In the genomic region with DNA sequence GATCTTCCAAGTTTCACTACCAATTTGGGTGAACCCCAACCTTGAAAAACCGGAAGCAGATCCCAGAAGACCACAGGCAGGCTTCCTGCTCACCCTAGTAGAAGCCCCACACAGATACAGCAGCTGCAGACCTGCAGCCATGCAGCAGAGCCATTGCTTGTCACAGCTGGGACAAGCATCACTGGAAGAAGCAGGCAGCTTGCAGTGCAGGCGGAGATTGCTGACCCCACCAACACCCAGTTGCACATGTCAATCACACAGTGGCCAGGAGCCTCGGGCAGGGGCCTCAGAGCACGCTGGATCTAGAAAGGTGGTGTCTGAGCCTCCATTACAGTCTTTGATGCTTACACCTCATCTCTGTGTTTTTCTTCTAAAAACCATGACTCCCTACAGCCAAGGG, we compare ENCODE assay signal across 32 mouse cellular contexts. TPM values are rescaled to one million over a fixed set of nuclear protein-coding genes. Genes with fewer than 3 reads are reported as not detected.
DNase-seq lines count a peak whose midpoint lies in the region; ATAC-seq and TF ChIP-seq lines count a peak whose summit lies in the region.
"Had no signal": no experiment of that assay in that cellular context is flagged by ENCODE, and none has a peak within 500 bp of the region (broad histone marks: within the 10 kb centered on the region; RNA-seq: fewer than 3 reads in every experiment).

No protein-coding gene starts in this region.

- ATAC-seq in embryonic facial prominence, embryonic 14.5 days (ENCODE audit: low read depth): peak; percentile 50; the same call in 1 of the 2 replicates
- ATAC-seq: forebrain, embryonic 15.5 days; intestine, postnatal 0 days; midbrain, embryonic 13.5 days had no signal

- no peak overlapping the region for H3K9ac ChIP-seq in embryonic facial prominence, embryonic 14.5 days (ENCODE audit: low read depth, low read length)
- H3K9ac ChIP-seq: forebrain, embryonic 15.5 days; heart, embryonic 15.5 days; hindbrain, embryonic 14.5 days; kidney, embryonic 15.5 days; limb, embryonic 13.5 days; lung, embryonic 15.5 days; midbrain, embryonic 13.5 days; neural tube, embryonic 15.5 days had no signal

- H3ac ChIP-seq in C2C12 (ENCODE audit: control insufficient read depth, insufficient read length, low read depth): no peak overlapping the region

- H3K4me3 ChIP-seq in C2C12 (ENCODE audit: insufficient read depth, poor library complexity, severe bottlenecking): no peak overlapping the region
- no peak overlapping the region for H3K4me3 ChIP-seq in embryonic facial prominence, embryonic 14.5 days (ENCODE audit: low read depth, low read length)
- H3K4me3 ChIP-seq: forebrain, embryonic 15.5 days; gastrocnemius, adult 2 months; heart, embryonic 10.5 days; heart, embryonic 15.5 days; kidney, embryonic 15.5 days; layer of hippocampus, adult 2 months; left cerebral cortex, adult 2 months; limb, embryonic 13.5 days; lung, embryonic 15.5 days; midbrain, embryonic 13.5 days; neural tube, embryonic 15.5 days had no signal

- no peaks in the 10 kb centered on the region for H3K79me3 ChIP-seq in C2C12 (ENCODE audit: low read depth)

- no peaks in the 10 kb centered on the region for H3K4me1 ChIP-seq in embryonic facial prominence, embryonic 14.5 days (ENCODE audit: control insufficient read depth, insufficient read depth, low read length)
- H3K4me1 ChIP-seq: heart, embryonic 15.5 days; kidney, embryonic 15.5 days; limb, embryonic 13.5 days; lung, embryonic 15.5 days; neural tube, embryonic 15.5 days had no signal

- H3K27me3 ChIP-seq in C2C12 (ENCODE audit: control insufficient read depth, insufficient read depth, insufficient read length): peaks cover 11% of the 10 kb centered on the region
- no peaks in the 10 kb centered on the region for H3K27me3 ChIP-seq in embryonic facial prominence, embryonic 14.5 days (replicated peaks; ENCODE audit: control insufficient read depth, insufficient read depth, low read length)
- H3K27me3 ChIP-seq: forebrain, embryonic 15.5 days; heart, embryonic 15.5 days; kidney, embryonic 15.5 days; limb, embryonic 13.5 days; lung, embryonic 15.5 days; midbrain, embryonic 13.5 days; neural tube, embryonic 15.5 days had no signal

- H3K79me2 ChIP-seq in C2C12 (ENCODE audit: control insufficient read depth, insufficient read depth): no peaks in the 10 kb centered on the region

- H3K36me3 ChIP-seq in C2C12 (ENCODE audit: control insufficient read depth, insufficient read depth): no peaks in the 10 kb centered on the region
- no peaks in the 10 kb centered on the region for H3K36me3 ChIP-seq in embryonic facial prominence, embryonic 14.5 days (ENCODE audit: control insufficient read depth, insufficient read depth, low read length)
- H3K36me3 ChIP-seq: forebrain, embryonic 15.5 days; heart, embryonic 10.5 days; heart, embryonic 15.5 days; kidney, embryonic 15.5 days; limb, embryonic 13.5 days; lung, embryonic 15.5 days; midbrain, embryonic 13.5 days; neural tube, embryonic 15.5 days had no signal

- H3K27ac ChIP-seq in embryonic facial prominence, embryonic 14.5 days (replicated peaks; ENCODE audit: low read depth, low read length): no peak overlapping the region
- H3K27ac ChIP-seq: forebrain, embryonic 15.5 days; gastrocnemius, adult 2 months; heart, embryonic 10.5 days; heart, embryonic 15.5 days; hindbrain, embryonic 14.5 days; kidney, embryonic 15.5 days; layer of hippocampus, adult 2 months; left cerebral cortex, adult 2 months; limb, embryonic 13.5 days; lung, embryonic 15.5 days; midbrain, embryonic 13.5 days; neural tube, embryonic 15.5 days; stomach, postnatal 0 days had no signal

- H3K9me3 ChIP-seq in embryonic facial prominence, embryonic 14.5 days (ENCODE audit: control insufficient read depth, low read length): no peaks in the 10 kb centered on the region
- H3K9me3 ChIP-seq: forebrain, embryonic 15.5 days; heart, embryonic 10.5 days; heart, embryonic 15.5 days; kidney, embryonic 15.5 days; limb, embryonic 13.5 days; lung, embryonic 15.5 days; midbrain, embryonic 13.5 days; neural tube, embryonic 15.5 days had no signal

- WGBS in embryonic facial prominence, embryonic 14.5 days: 31% methylated on average over 4 of the region's 4 CpGs

- DNase-seq in embryo, embryonic 11 days: peak; percentile 28
- DNase-seq in embryo, embryonic 10.5 days (ENCODE audit: low spot score): no peak
- DNase-seq in embryonic facial prominence, embryonic 14.5 days (ENCODE audit: low spot score): peak; percentile 54
- peak; percentile 22 for DNase-seq in mesoderm, embryonic 11.5 days (ENCODE audit: low read depth, low spot score)
- DNase-seq in gastrocnemius, postnatal 10 days: no peak
- DNase-seq in cerebellum, postnatal 36 days: no peak
- DNase-seq: adrenal gland, postnatal 14 days; cerebellum, adult 18-20 months; cerebellum, postnatal 10 days; gastrocnemius, adult 2 months; kidney, postnatal 25 days; right cerebral cortex, postnatal 25 days; thymus, adult 2 months; thymus, postnatal 36 days had no signal

- TF ChIP-seq CTCF in C2C12 (IDR thresholded peaks at IDR 0.05; ENCODE audit: control insufficient read depth, insufficient read depth, insufficient read length): no peak

- no peak overlapping the region for H3K4me2 ChIP-seq in embryonic facial prominence, embryonic 14.5 days (ENCODE audit: low read depth, low read length)
- H3K4me2 ChIP-seq: forebrain, embryonic 15.5 days; heart, embryonic 15.5 days; hindbrain, embryonic 14.5 days; kidney, embryonic 15.5 days; limb, embryonic 13.5 days; liver, embryonic 11.5 days; lung, embryonic 15.5 days; midbrain, embryonic 13.5 days; neural tube, embryonic 15.5 days had no signal

TF ChIP-seq in C2C12, 6 proteins besides CTCF, POLR2A, EP300 and RAD21:
- TF ChIP-seq MYOG (IDR thresholded peaks at IDR 0.05; ENCODE audit: control insufficient read depth, extremely low read depth, insufficient read length) (no peak), MYOD1 (IDR thresholded peaks at IDR 0.05; ENCODE audit: control insufficient read depth, insufficient read length, low read depth) (peak; percentile 77), MAX (IDR thresholded peaks at IDR 0.05) (no peak)

RNA-seq across cellular contexts. Expression of a gene that starts 19.8 kb away (rescaled TPM):
- not detected for polyA plus RNA-seq in C2C12 (2012; fragmentation: generic; extraction: Trizol)
- 9.9 and 15.2 TPM in 2 replicates for polyA plus RNA-seq in embryonic facial prominence, embryonic 14.5 days (2014; fragmentation: Nextera tagmentation; extraction: Ambion mirVana)
- 1 to 10 TPM in 1 of 2 experiments, not detected in 1; 1.9 TPM for total RNA-seq in gastrocnemius, postnatal 10 days (2021)
- total RNA-seq: heart, postnatal 25 days; monocyte, adult 5-6 weeks had no signal
- polyA plus RNA-seq: liver, embryonic 16.5 days had no signal

RNA-seq across cellular contexts. Expression of a gene that starts 45.5 kb away (rescaled TPM):
- 0.39 TPM for polyA plus RNA-seq in C2C12 (2012; fragmentation: generic; extraction: Trizol)
- polyA plus RNA-seq in embryonic facial prominence, embryonic 14.5 days (2014; fragmentation: Nextera tagmentation; extraction: Ambion mirVana): 0.29 and 0.35 TPM in 2 replicates
- total RNA-seq in gastrocnemius, postnatal 10 days (2021): under 1 TPM; 0.68 to 0.77 TPM

Comparison
In these comparisons a context has a peak if more than half of its experiments do, and no peak if none do; other contexts are left out.
1. DNase-seq: peak in embryo, embryonic 11 days (single experiment), embryonic facial prominence, embryonic 14.5 days (single experiment) and mesoderm, embryonic 11.5 days (single experiment); none in embryo, embryonic 10.5 days (single experiment), gastrocnemius, postnatal 10 days (single experiment) and cerebellum, postnatal 36 days (0 of 2).
2. RNA of a gene that starts 19.8 kb away (polyA plus RNA-seq): 9.9 to 15.2 TPM in embryonic facial prominence, embryonic 14.5 days; not detected in C2C12 (single experiment); every median in the first group is over 10 times any median in the second.